Mouse (Mus musculus): ENCODE data around the gene Kat2a.

GRCm38 (mm10) chr11:100687265-100687664 is 25.0 kb downstream of the Kat2a start:
- TF ChIP-seq CTCF (IDR thresholded peaks at IDR 0.05; ENCODE audit: low read depth): no peak
- TF ChIP-seq EP300 (optimal IDR thresholded peaks at IDR 0.05): no peak

All from stomach, postnatal 0 days (tissue).